Mouse (Mus musculus) induced T-regulatory cell, adult 2 months (primary cell): ENCODE data around the gene Ube2d1.

Source experiments
- DNase-seq: peaks from one replicate; pipeline ENCODE4 v3.0.0-alpha.2; 2012; ENCODE audit warnings: low read depth

The Ube2d1 gene

GRCm38 (mm10) chr10:71284511-71285125 lies 444 bp downstream of the Ube2d1 start:
- DNase-seq = no peak

- DNase-seq = peak; percentile 27
Measured at GRCm38 (mm10) chr10:71284131-71284510, 941 bp downstream of the Ube2d1 start.

GRCm38 (mm10) chr10:71273008-71273739 lies 11.9 kb downstream of the Ube2d1 start:
- no peak for DNase-seq

- DNase-seq = no peak
Measured at GRCm38 (mm10) chr10:71267973-71268372, 17.1 kb downstream of the Ube2d1 start.

- DNase-seq = no peak
Measured at GRCm38 (mm10) chr10:71267511-71267910, 17.6 kb downstream of the Ube2d1 start.

- no peak for DNase-seq
Measured at GRCm38 (mm10) chr10:71265067-71265466, 20.0 kb downstream of the Ube2d1 start.

- no peak for DNase-seq
Measured at GRCm38 (mm10) chr10:71261637-71262036, 23.4 kb downstream of the Ube2d1 start.

GRCm38 (mm10) chr10:71258943-71259342 lies 26.1 kb downstream of the Ube2d1 start:
- DNase-seq = no peak

GRCm38 (mm10) chr10:71258516-71258915 lies 26.5 kb downstream of the Ube2d1 start:
- DNase-seq = no peak

- no peak for DNase-seq
Measured at GRCm38 (mm10) chr10:71253147-71253546, 31.9 kb downstream of the Ube2d1 start.

- no peak for DNase-seq
Measured at GRCm38 (mm10) chr10:71252421-71252820, 32.6 kb downstream of the Ube2d1 start.

- DNase-seq = no peak
Measured at GRCm38 (mm10) chr10:71251846-71252245, 33.2 kb downstream of the Ube2d1 start.

GRCm38 (mm10) chr10:71251256-71251655 lies 33.8 kb downstream of the Ube2d1 start:
- DNase-seq = no peak

GRCm38 (mm10) chr10:71250472-71250871 lies 34.6 kb downstream of the Ube2d1 start:
- no peak for DNase-seq

GRCm38 (mm10) chr10:71249086-71249880 lies 35.8 kb downstream of the Ube2d1 start:
- no peak for DNase-seq

- peak; percentile 42 for DNase-seq
Measured at GRCm38 (mm10) chr10:71246956-71247355, 38.1 kb downstream of the Ube2d1 start.

GRCm38 (mm10) chr10:71239479-71240120 lies 45.5 kb downstream of the Ube2d1 start:
- peak; percentile 93 for DNase-seq

- DNase-seq = no peak
Measured at GRCm38 (mm10) chr10:71238240-71238554, 46.9 kb downstream of the Ube2d1 start, which contains the start of gene Tfam. Gene Tfam, minus strand, starts transcription at chr10:71238280.

GRCm38 (mm10) chr10:71237516-71238239 lies 47.4 kb downstream of the Ube2d1 start:
- peak; percentile 97 for DNase-seq

- DNase-seq = no peak
Measured at GRCm38 (mm10) chr10:71234071-71234470, 51.0 kb downstream of the Ube2d1 start.

GRCm38 (mm10) chr10:71225894-71226293 lies 59.2 kb downstream of the Ube2d1 start:
- peak; percentile 79 for DNase-seq

- no peak for DNase-seq
Measured at GRCm38 (mm10) chr10:71223101-71223500, 62.0 kb downstream of the Ube2d1 start.
